ENCODE assay signal across 21 mouse cellular contexts in genomic region chr10:89819146-89819545, GRCm38 (mm10). TPM values are rescaled to one million over a fixed set of nuclear protein-coding genes. Genes with fewer than 3 reads are reported as not detected.
"Had no signal": no experiment of that assay in that cellular context is flagged by ENCODE, and none has a peak within 500 bp of the region (broad histone marks: within the 10 kb centered on the region; RNA-seq: fewer than 3 reads in every experiment).

No protein-coding gene starts in this region.

- ATAC-seq: midbrain, embryonic 16.5 days had no signal

- H3K27ac ChIP-seq: midbrain, embryonic 10.5 days; midbrain, embryonic 12.5 days; neural tube, embryonic 13.5 days; neural tube, embryonic 15.5 days had no signal

- H3K4me2 ChIP-seq: lung, embryonic 14.5 days; midbrain, embryonic 12.5 days; neural tube, embryonic 13.5 days; neural tube, embryonic 15.5 days had no signal

- H3K27me3 ChIP-seq: midbrain, embryonic 12.5 days; neural tube, embryonic 13.5 days; neural tube, embryonic 15.5 days had no signal

- DNase-seq: lung, adult 18-20 months; lung, embryonic 14.5 days; lung, postnatal 10 days; lung, postnatal 4 days; midbrain, embryonic 14.5 days; retina, postnatal 1 day; right cerebral cortex, adult 18-20 months; right cerebral cortex, postnatal 25 days; right cerebral cortex, postnatal 4 days; spleen, adult 18-20 months; thymus, adult 18-20 months; thymus, postnatal 14 days; thymus, postnatal 4 days had no signal

- H3K9ac ChIP-seq: lung, embryonic 14.5 days; midbrain, embryonic 12.5 days; neural tube, embryonic 13.5 days; neural tube, embryonic 15.5 days had no signal

- H3K4me1 ChIP-seq: midbrain, embryonic 12.5 days; neural tube, embryonic 13.5 days; neural tube, embryonic 15.5 days had no signal

- H3K9me3 ChIP-seq: midbrain, embryonic 10.5 days; midbrain, embryonic 12.5 days; neural tube, embryonic 13.5 days; neural tube, embryonic 15.5 days had no signal

- H3K4me3 ChIP-seq: midbrain, embryonic 10.5 days; midbrain, embryonic 12.5 days; myocyte; neural tube, embryonic 13.5 days; neural tube, embryonic 15.5 days had no signal

RNA-seq across cellular contexts. Expression of gene Anks1b, which starts 54.2 kb away (rescaled TPM):
- total RNA-seq: megakaryocyte, adult 5-6 weeks; megakaryocyte-erythroid progenitor cell, adult 5-6 weeks had no signal
